ENCODE assay signal across 23 mouse cellular contexts in the genomic region with DNA sequence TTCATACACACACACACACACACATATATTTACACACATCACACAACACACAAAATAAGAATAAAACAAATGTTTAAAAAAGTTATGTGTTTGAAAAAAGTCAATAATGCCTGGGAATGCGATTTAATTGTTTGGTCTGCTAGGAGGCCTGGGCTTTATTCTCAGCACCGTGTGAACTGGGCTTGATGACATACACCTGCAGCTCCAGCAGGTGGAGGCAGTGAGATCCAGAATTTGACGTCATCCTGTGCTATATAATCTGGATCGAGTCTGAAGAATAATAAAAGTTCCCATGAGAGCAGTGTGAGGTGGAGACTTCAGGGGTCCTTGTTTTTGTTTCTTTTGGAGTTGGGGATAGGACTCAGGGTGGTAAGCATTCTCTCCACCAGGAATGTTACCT.
DNase-seq lines count a peak whose midpoint lies in the region; ATAC-seq and TF ChIP-seq lines count a peak whose summit lies in the region.
"Had no signal": no experiment of that assay in that cellular context is flagged by ENCODE, and none has a peak within 500 bp of the region (broad histone marks: within the 10 kb centered on the region; RNA-seq: fewer than 3 reads in every experiment).

No protein-coding gene starts in this region.

- intact Hi-C loops in gastrocnemius, adult 2 months (cut with DNase I) = no loop called here
- intact Hi-C loops in gastrocnemius, postnatal 14 days (cut with DNase I; ENCODE audit: low total_unique reads) = no loop called here
- intact Hi-C loops in gastrocnemius, postnatal 36 days (cut with DNase I) = no loop called here

- H3K4me3 ChIP-seq in gastrocnemius, adult 2 months = no peak overlapping the region
- H3K4me3 ChIP-seq in lung, embryonic 14.5 days (ENCODE audit: low read depth, low read length) = no peak overlapping the region
- no peak overlapping the region for H3K4me3 ChIP-seq in ES-Bruce4 (ENCODE audit: low read depth, low read length)
- H3K4me3 ChIP-seq: embryonic facial prominence, embryonic 10.5 days; forebrain, embryonic 10.5 days; midbrain, embryonic 12.5 days had no signal

- H3K36me3 ChIP-seq in lung, embryonic 14.5 days (ENCODE audit: insufficient read depth) = no peaks in the 10 kb centered on the region
- no peaks in the 10 kb centered on the region for H3K36me3 ChIP-seq in ES-Bruce4 (ENCODE audit: control insufficient read depth, insufficient read depth, low read length, poor library complexity, severe bottlenecking)
- H3K36me3 ChIP-seq: embryonic facial prominence, embryonic 10.5 days; forebrain, embryonic 10.5 days; midbrain, embryonic 12.5 days had no signal

- no peaks in the 10 kb centered on the region for H3K9me3 ChIP-seq in lung, embryonic 14.5 days (ENCODE audit: low read depth, low read length)
- no peaks in the 10 kb centered on the region for H3K9me3 ChIP-seq in ES-Bruce4 (replicated peaks; ENCODE audit: control insufficient read depth, insufficient read depth, low read length, poor library complexity, severe bottlenecking)
- H3K9me3 ChIP-seq: embryonic facial prominence, embryonic 10.5 days; forebrain, embryonic 10.5 days had no signal

- H3K4me1 ChIP-seq in lung, embryonic 14.5 days (ENCODE audit: insufficient read depth) = no peaks in the 10 kb centered on the region
- no peaks in the 10 kb centered on the region for H3K4me1 ChIP-seq in ES-Bruce4 (ENCODE audit: control insufficient read depth, insufficient read depth, low read length)
- H3K4me1 ChIP-seq: embryonic facial prominence, embryonic 10.5 days; forebrain, embryonic 10.5 days; midbrain, embryonic 12.5 days had no signal

- ATAC-seq in lung, embryonic 14.5 days (ENCODE audit: insufficient read depth) = no peak
- ATAC-seq: activated CD4-positive, CD25-positive, alpha-beta regulatory T cell, adult 4 months; CD4-positive, CD25-positive, alpha-beta regulatory T cell, adult 4 months; forebrain, postnatal 0 days; hindbrain, embryonic 16.5 days had no signal

- H3K4me2 ChIP-seq in lung, embryonic 14.5 days = no peak overlapping the region
- H3K4me2 ChIP-seq: midbrain, embryonic 12.5 days had no signal

- TF ChIP-seq POLR2A in ES-Bruce4 (IDR thresholded peaks at IDR 0.05; ENCODE audit: insufficient read depth, low read length) = no peak

- H3K9ac ChIP-seq in lung, embryonic 14.5 days = no peak overlapping the region
- H3K9ac ChIP-seq in ES-Bruce4 (ENCODE audit: low read depth, poor library complexity, severe bottlenecking) = no peak overlapping the region
- H3K9ac ChIP-seq: forebrain, postnatal 0 days; midbrain, embryonic 12.5 days had no signal

- no peak overlapping the region for H3K27ac ChIP-seq in gastrocnemius, adult 2 months
- H3K27ac ChIP-seq in lung, embryonic 14.5 days (ENCODE audit: low read depth) = no peak overlapping the region
- no peak overlapping the region for H3K27ac ChIP-seq in ES-Bruce4 (ENCODE audit: insufficient read depth, low read length)
- H3K27ac ChIP-seq: embryonic facial prominence, embryonic 10.5 days; forebrain, embryonic 10.5 days; midbrain, embryonic 12.5 days had no signal

- peak; percentile 32; the same call in 1 of the 2 replicates for TF ChIP-seq CTCF in gastrocnemius, adult 2 months (IDR thresholded peaks at IDR 0.05)
- 0 out of 2 replicates have a peak, but pooled peaks have one; percentile 13 for TF ChIP-seq CTCF in lung, embryonic 14.5 days (IDR thresholded peaks at IDR 0.05; ENCODE audit: low read depth)
- TF ChIP-seq CTCF in ES-Bruce4 (IDR thresholded peaks at IDR 0.05; ENCODE audit: low read depth, low read length) = peak; percentile 28

- no peak for TF ChIP-seq EP300 in ES-Bruce4 (IDR thresholded peaks at IDR 0.05; ENCODE audit: insufficient read depth, low read depth, low read length)

- WGBS in lung, embryonic 14.5 days = 66% methylated on average over 4 of the region's 4 CpGs

- no peak for DNase-seq in gastrocnemius, adult 2 months
- DNase-seq in gastrocnemius, postnatal 14 days = no peak
- DNase-seq in lung, embryonic 14.5 days = no peak
- no peak for DNase-seq in lung, adult 18-20 months
- peak; percentile 16 for DNase-seq in WW6 (ENCODE audit: low read depth, low spot score)
- DNase-seq in gastrocnemius, postnatal 36 days = no peak
- DNase-seq in embryo, embryonic 10 days (ENCODE audit: low spot score) = no peak
- DNase-seq: adrenal gland, adult 8-10 months; cerebellum, adult 8-10 months; forebrain, postnatal 0 days; kidney, adult 11 months; lung, postnatal 10 days; right cerebral cortex, adult 18-20 months; right cerebral cortex, postnatal 4 days; thymus, adult 18-20 months; thymus, postnatal 36 days had no signal

- no peaks in the 10 kb centered on the region for H3K27me3 ChIP-seq in lung, embryonic 14.5 days (ENCODE audit: insufficient read depth, low read length)
- no peaks in the 10 kb centered on the region for H3K27me3 ChIP-seq in ES-Bruce4 (ENCODE audit: control insufficient read depth, insufficient read depth, low read length, poor library complexity, severe bottlenecking)
- H3K27me3 ChIP-seq: midbrain, embryonic 12.5 days had no signal
